Mouse (Mus musculus): Measurements from ENCODE around the gene Olfr935. TPM values are rescaled to one million over a fixed set of nuclear protein-coding genes. Genes with fewer than 3 reads are reported as not detected.

Gene Olfr935
- not detected for polyA plus RNA-seq (2017; shearing (Covaris generic))

DNA sequence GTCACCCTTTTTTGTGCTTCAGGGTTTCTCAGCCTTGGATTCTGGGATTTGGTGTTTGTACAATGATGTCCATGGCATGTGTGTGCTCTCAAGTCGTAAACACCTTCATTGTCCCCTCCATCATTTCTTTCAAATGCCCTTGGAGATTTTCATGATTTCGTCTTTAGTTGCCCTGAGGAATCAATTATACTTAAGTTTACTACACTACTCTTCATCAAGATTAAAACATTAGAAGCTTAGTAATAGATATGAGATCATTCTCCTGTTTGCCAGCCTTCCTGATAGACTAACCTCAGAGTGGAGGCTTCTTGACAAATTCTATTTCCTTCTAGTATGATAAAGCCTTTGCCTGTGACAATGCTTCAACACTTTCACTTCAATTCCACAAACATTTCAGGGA lies at the start of gene Olfr935:
Gene Olfr935 (minus strand): TSS at position 101 of the 400 bp plus-strand sequence.

DNA sequence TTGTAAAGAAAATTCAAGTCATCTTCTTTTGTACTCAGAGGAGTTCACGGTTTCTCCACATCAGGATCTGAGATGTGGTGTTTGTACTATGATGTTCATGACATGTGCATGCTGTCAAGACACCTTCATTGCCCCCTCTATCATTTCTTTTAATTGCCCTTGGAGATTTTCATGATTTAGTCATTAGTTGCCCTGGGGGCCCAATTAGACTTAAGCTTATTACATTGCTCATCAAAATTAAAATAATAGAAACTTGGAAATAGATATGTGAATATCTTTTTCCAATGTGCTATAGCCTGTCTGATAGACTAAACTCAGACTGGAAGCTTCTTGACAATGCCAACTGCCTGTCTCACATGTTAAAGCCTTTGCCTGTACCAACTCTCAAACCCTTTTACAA lies 23.8 kb upstream of the Olfr935 start, which contains the start of gene Olfr146:
Gene Olfr146 (minus strand): TSS at position 101 of the 400 bp plus-strand sequence.

DNA sequence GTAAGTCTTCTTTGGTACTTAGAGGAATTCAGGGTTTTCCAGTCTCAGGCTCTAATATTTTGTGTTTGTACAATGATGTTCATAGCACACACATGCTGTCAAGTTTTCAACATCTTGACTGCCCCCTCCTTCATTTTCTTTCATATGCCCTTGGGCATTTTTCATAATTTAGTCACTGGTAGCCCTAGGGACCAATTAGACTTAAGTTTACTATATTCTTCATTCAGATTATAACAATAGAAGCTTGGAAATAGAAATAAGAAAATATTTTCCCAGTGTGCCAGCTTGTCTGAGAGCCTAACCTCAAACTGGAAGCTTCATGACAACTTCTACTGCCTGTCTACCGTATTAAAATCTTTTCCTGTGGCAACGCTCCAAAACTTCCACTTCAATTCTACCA lies 11.3 kb downstream of the Olfr935 start, which contains the start of gene Olfr934:
Gene Olfr934 (minus strand): TSS at position 101 of the 400 bp plus-strand sequence.

DNA sequence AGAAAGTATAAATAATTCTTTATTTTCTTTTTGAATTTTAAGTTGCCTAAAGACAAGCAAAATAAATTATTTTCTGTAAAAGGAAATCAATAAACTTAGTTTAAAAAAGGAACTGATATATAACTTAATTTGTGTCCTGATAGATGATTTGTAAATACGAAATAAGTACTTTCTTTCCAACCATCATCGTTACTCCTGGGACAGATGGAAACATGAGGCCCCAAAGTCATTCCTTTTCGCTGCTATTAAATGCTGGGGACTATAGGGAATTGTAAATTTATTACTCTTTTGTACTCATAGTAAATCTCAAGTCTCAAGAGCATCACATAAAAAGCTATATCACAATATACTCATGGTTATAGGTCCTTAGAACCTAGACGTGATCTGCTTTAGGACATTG lies 27.5 kb downstream of the Olfr935 start, which contains the start of gene Olfr933:
Gene Olfr933 (plus strand): TSS at position 301 of the 400 bp plus-strand sequence.

Other genes with a start within 250 kb of the Olfr935 start
- 0.17 TPM for gene Olfr920, start 247.4 kb downstream of the Olfr935 start, polyA plus RNA-seq (2017; shearing (Covaris generic))
- gene Olfr921, start 226.6 kb downstream of the Olfr935 start, polyA plus RNA-seq (2017; shearing (Covaris generic)) = not detected
- gene Olfr922, start 185.1 kb downstream of the Olfr935 start, polyA plus RNA-seq (2017; shearing (Covaris generic)) = not detected
- gene Olfr923, start 173.1 kb downstream of the Olfr935 start, polyA plus RNA-seq (2017; shearing (Covaris generic)) = not detected
- gene Olfr924, start 155.2 kb downstream of the Olfr935 start, polyA plus RNA-seq (2017; shearing (Covaris generic)) = not detected
- not detected for gene Olfr26, start 144.6 kb downstream of the Olfr935 start, polyA plus RNA-seq (2017; shearing (Covaris generic))
- not detected for gene Olfr926, start 122.6 kb downstream of the Olfr935 start, polyA plus RNA-seq (2017; shearing (Covaris generic))
- gene Olfr930, start 69.9 kb downstream of the Olfr935 start, polyA plus RNA-seq (2017; shearing (Covaris generic)) = not detected
- not detected for gene Olfr933, start 27.4 kb downstream of the Olfr935 start, polyA plus RNA-seq (2017; shearing (Covaris generic))
- gene Olfr934, start 11.4 kb downstream of the Olfr935 start, polyA plus RNA-seq (2017; shearing (Covaris generic)) = not detected
- gene Olfr146, start 23.7 kb upstream of the Olfr935 start, polyA plus RNA-seq (2017; shearing (Covaris generic)) = not detected
- not detected for gene Olfr937, start 65.3 kb upstream of the Olfr935 start, polyA plus RNA-seq (2017; shearing (Covaris generic))
- gene Olfr938, start 79.2 kb upstream of the Olfr935 start, polyA plus RNA-seq (2017; shearing (Covaris generic)) = not detected
- not detected for gene Olfr27, start 128.4 kb upstream of the Olfr935 start, polyA plus RNA-seq (2017; shearing (Covaris generic))
- gene Olfr943, start 166.6 kb upstream of the Olfr935 start, polyA plus RNA-seq (2017; shearing (Covaris generic)) = 0.07 TPM
- gene Olfr944, start 202.2 kb upstream of the Olfr935 start, polyA plus RNA-seq (2017; shearing (Covaris generic)) = not detected

Measured in naive thymus-derived CD4-positive, alpha-beta T cell, adult 5 months (primary cell).